Mouse (Mus musculus) lung, postnatal 14 days (tissue): Measurements from ENCODE around the gene Itgb1.
A peak's percentile ranks its signal among the peaks of the same experiment; 100 is the strongest.

Source experiments
- DNase-seq: peaks from one replicate; pipeline ENCODE4 v3.0.0; 2021

The Itgb1 gene

GRCm38 (mm10) chr8:128684609-128685506 lies 596 bp upstream of the Itgb1 start:
- DNase-seq = no peak

GRCm38 (mm10) chr8:128686429-128686990 lies 1.1 kb downstream of the Itgb1 start:
- no peak for DNase-seq

GRCm38 (mm10) chr8:128688679-128689078 lies 3.2 kb downstream of the Itgb1 start:
- DNase-seq = no peak

DNA sequence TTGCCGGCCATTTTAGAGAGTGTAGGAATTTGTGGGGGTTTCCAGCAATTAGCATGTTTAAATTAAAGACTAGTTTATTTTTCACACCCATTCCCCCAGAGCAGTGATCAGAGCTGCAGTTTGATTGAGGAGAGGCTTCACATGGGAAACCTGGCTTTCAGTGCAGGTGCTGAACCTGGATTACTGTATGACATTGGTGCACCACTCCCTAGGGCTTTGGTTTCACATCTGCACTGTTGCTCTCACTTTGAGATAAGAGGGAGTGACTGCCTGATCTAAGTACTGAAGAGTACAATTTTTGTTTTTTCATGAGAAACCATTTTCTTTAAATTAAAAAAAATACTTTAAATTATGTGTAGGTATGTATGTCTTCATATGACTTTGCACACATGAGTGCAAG lies 4.6 kb downstream of the Itgb1 start:
- no peak for DNase-seq

- DNase-seq = no peak
Measured at GRCm38 (mm10) chr8:128696701-128697397, 11.4 kb downstream of the Itgb1 start.

GRCm38 (mm10) chr8:128697945-128698344 lies 12.5 kb downstream of the Itgb1 start:
- DNase-seq = no peak

- DNase-seq = no peak
Measured at GRCm38 (mm10) chr8:128704376-128704775, 18.9 kb downstream of the Itgb1 start.

GRCm38 (mm10) chr8:128704836-128705235 lies 19.4 kb downstream of the Itgb1 start:
- DNase-seq = no peak

DNA sequence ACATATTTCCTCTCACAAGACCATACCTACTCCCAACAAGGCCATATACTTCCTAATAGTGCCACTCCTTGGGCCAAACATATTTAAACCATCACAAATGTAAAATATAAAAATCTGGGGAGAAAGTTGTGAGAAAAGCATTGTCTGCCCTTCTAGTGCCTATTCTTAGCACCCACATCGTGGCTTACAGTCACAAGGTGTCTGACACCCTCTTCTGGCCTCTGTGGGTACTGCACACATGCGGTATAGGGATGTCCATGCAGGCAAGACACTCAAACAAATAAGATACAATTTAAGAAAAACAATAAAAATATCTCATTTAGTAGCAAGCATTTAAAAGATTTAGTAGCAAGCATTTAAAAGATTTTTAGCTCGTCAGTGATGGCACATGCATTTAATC lies 23.8 kb downstream of the Itgb1 start:
- peak; percentile 93 for DNase-seq

DNA sequence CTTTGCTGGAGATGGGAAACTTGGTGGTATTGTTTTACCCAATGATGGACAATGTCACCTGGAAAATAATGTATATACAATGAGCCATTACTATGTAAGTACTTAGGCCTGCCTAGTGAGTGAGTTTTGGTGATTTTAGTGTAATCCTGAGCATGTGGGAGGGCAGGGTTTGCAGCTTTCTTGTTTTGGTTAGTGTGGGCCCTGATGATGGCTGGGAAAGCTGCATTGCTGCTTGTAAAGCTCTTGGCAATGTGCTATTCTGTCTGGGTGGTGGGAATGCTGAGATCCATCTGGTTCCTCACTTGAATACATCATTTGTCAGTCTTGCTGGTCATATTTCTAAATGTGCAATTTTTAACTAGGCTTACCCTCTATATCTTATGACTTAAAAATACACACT lies 30.7 kb downstream of the Itgb1 start:
- no peak for DNase-seq

DNA sequence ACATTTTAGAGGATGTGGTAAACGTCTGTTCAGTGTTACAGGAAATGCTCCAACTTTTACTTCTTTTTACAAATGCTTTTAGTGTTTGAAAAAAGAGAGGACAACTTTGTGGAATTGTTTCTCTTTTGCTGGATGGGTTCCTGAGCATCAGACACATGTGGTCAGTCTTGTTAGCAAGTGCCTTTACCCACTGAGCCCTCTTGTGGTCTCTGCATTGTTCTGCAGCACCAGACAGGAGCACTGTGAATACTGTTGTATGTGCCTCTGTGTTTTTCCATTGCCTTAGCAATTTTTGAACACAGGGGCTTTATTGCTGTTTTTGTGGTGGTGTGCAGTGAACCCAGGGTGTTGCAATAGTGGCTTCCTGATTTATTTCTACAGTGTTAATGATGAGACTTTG lies 39.4 kb downstream of the Itgb1 start:
- DNase-seq = peak; percentile 22

- no peak for DNase-seq
Measured at GRCm38 (mm10) chr8:128727213-128727612, 41.8 kb downstream of the Itgb1 start.

- DNase-seq = no peak
Measured at GRCm38 (mm10) chr8:128732254-128732653, 46.8 kb downstream of the Itgb1 start.

DNA sequence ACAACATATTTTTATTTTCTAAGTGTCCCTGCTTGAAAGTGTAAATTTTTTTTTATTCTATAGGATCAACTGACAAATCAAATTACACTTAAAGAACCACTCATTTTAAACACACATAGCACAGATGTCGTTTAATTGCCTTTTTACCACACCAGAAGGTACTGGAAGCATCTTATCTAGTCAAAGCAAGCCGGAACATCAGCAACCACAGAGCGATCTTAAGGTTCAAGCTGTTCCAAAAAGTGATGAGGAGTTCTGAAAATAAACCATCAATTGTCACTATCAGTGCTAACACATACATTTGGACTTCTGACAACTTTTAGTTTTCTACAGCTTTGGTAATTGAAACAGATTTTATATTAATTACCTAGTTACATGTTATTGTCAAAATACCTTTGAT lies 48.7 kb downstream of the Itgb1 start:
- no peak for DNase-seq

- DNase-seq = no peak
Measured at GRCm38 (mm10) chr8:128735692-128736091, 50.2 kb downstream of the Itgb1 start.
